Mouse (Mus musculus): ENCODE measurements around the gene Asl.
"Not testable (repeated sequence)": the region's sequence is repeated elsewhere in the genome, so short reads cannot be mapped to it uniquely, and the experiment has no call there.

Asl gene

DNA sequence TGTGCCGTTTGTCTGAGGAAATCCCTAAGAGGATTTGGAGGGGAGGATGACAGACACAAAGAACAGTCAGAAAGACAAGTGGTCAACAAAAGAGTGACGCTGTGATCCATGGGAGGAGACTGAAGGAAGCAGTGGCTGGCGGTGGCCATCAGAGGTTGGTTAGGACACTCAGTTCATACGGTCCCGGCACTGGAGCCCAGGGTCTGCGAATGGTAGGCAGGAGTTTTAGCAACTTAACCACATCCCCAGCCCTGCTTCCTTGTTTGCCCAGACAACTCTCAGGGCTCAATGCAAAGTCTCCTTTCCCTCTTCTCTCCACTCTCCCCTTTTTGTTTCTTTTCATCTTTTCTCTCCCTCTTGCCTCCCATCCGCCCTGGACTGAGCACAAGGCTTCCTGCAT is 17.1 kb upstream of the Asl start:
- no peak for DNase-seq (ENCODE audit: low spot score)

DNA sequence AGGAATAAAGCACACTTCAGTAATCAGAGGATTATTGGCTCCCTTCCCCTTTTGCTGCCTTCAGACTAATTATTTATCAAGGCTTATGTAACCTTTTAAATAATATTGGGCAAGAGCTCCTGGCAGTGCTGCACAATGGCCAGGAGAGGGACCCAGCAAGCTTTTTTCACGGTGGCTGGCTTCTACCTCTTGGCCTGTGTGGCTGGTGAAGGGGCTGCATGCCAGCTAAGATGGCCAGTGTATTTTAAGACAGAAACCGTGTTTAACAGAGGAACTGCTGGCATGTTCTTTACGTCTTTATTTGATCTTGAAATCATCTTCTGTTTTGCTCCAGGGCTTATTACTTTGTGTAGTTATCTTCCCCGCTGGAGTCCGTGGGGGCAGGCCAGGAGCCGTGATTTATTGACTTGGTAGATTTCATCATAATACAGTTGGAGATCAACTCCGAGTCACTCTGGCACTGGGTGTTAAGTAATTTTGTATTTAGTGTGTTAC is 15.2 kb upstream of the Asl start:
- peak; percentile 74 for DNase-seq (ENCODE audit: low spot score)

DNA sequence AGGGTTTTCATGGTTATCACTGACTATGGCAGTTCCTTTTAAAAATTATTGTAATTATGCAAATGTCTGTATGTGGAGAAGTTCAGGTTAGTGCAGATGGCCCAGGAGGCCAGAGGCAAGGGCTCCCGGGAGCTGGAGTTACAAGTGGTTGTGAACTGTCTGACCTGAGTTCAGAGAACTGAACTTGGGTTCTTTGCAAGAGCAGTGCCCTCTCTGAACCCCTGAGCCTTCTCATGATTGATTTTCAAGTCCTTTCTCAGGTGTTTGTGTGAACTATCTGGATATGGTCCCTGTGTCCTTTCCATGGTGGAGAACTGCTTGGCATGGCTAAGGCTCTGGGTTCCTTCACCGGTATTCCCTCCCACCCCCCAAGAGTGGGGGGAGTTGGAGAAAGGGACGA is 14.7 kb upstream of the Asl start:
- DNase-seq (ENCODE audit: low spot score), result no peak

DNA sequence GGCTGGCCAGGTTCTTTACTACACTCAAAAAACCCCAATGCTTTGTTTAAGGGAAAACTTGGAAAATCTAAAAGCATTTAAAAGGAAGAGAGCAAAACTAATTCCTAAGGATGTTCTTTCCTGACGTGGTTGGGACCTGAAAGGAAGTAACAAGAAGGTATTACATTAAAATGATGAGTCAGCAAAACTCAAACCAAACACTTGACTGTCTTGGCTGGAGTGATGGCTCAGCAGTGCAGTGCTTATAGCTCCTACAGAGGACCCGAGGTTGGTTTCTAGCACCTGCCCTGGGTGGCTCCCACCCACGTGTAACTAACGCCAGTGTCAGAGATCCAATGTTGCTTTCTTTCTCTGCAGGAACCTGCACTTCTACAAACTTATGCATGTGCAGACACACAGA is 12.2 kb upstream of the Asl start:
- no peak for DNase-seq (ENCODE audit: low spot score)

DNA sequence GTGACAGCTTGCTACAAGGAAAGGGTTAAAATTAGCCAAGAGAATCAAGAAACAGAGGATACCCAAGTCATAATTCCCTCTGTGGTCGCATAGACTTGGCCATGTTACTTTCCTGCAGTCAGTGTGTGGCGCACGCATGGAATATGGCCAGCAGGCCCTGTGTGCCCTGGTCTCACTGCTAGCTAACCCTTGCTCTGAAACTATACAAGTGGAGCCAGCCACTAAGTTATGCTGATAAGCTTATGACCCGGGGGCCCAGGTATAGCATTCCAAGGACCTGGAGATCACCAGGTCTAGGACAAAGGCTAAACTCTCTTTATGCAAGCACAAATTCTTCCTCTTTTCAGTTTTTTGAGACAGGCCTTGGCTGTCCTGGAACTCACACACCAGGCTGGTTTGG is 11.8 kb upstream of the Asl start:
- no peak for DNase-seq (ENCODE audit: low spot score)

DNA sequence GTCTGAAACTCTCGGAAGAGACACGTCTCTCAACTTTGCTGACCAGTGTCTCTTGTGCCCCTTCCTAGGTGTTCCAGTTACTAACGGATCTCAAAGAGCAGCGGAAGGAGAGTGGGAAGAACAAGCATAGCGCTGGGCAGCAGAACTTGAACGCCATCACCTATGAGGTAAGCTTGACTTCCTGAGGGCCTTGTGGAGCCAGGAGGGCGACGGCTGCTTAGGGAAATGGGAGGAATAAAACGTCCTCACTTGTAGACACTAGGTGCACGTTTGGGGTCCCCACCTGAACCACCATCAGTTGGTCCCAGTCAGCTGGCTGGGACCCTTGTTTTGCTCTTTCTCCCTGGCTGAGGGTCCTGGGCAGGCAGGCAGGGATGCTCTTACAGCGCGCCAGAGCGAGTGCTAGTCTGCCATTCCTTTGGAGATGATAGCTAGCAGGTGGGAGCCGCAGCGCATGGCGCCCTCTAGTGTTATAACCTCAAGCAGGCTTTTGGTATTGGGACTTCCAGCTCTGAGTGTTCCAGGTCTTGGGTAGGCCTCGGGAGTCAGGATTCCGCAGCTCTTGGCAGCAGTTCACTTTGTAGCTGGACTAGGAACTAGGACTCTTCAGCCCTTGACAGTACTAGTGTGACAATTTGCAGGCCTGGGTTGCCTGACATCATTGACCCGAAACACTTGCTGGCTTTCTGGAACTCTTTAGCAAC is 8.9 kb upstream of the Asl start:
- peak; percentile 75 for DNase-seq (ENCODE audit: low spot score)

DNA sequence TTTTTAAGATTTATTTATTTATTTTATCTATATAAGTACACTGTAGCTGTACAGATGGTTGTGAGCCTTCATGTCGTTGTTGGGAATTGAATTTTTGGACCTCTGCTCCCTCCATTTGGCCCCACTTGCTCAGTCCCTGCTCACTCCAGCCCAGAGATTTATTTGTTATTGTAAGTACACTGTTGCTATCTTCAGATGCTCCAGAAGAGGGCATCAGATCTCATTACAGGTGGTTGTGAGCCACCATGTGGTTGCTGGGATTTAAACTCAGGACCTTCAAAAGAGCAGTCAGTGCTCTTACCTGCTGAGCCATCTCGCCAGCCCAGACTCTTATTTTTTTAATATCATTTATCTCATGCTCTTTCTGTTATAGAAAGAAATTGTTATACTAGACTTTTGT is 7.3 kb upstream of the Asl start:
- DNase-seq (ENCODE audit: low spot score), result not testable (repeated sequence)

DNA sequence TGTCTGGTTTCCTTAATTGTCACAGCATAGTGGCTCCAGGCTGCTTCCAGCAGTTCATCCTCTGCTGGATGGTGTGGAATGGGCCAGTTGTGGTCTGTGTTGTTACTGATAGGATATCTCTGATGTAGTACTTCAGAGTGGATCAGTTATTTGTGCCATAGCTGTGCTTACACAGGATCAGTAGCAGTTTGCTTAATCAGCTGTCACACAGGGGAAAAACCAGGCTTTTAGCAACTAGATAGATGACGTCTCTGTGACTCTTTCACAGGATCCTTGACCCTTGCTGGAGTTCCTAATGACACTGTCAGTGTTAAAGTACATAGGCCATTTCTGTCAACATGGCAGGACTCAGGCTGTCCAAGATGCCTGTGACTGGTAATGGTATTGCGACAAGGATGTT is 4.8 kb upstream of the Asl start:
- DNase-seq (ENCODE audit: low spot score), result no peak

DNA sequence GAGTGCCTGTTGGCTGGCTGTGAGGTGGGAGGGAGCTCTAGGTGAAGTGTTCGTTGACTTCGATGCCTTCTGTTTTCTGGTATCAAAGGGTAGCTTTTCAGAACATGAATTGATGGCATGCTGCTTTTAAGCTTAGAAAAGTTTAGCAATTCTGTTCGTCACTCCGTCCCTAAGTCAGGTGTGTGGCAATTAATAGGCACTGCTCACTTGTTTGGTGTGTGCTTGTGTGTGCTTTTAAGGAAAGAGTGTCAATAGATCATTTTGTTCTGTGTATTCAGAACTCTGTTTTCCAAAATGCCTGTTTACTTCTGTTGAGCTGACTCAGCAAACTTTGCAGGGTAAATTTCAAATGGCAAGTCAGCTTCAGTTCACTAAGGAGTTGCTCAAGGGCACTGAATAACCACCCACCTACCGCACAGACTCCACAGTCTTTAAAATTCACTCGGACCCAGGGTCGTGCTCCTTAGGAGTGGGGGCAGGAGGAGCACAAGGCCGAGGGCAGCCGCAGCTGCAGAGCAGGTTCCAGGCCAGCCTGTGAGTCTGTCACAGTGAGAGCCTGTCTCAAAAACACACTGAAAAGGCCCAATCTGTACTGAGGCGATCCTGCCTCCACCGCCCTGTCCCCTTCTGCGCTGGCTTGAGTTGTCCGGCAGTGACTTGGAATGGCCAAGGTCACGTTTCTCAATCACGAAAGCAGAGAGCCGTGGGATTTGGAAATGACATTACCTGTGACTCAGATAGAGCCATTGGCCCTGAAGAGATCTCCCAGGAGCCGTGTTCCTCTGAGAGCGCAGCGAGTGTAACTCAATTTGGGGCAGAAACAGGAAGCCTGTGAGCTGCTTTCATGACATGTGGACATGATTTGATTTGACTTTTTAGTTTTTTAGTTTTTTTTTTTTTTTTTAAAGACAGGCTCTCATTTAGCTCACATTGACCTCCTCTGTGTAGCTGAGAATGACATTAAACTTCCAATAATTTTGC is 2.7 kb upstream of the Asl start:
- DNase-seq (ENCODE audit: low spot score), result no peak

DNA sequence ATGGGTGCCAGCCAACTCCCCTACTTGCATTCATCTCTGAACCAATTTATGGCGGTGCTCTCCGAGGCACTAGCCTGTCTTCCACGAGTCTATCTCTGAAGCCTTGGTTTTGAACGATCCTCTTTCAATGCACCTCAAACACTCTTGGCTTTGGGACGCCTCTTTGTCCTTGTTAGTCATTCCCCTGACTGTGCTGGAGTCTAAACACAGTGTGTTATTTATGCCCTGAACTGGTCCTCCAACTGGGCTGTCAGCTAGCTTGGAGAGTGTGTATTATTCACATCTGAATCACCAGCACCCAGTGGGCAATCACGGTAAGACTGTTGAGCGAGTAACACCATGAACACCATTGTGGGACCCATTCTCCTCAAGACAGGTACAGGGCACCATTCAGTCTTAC is 1.4 kb downstream of the Asl start:
- DNase-seq (ENCODE audit: low spot score), result no peak

DNA sequence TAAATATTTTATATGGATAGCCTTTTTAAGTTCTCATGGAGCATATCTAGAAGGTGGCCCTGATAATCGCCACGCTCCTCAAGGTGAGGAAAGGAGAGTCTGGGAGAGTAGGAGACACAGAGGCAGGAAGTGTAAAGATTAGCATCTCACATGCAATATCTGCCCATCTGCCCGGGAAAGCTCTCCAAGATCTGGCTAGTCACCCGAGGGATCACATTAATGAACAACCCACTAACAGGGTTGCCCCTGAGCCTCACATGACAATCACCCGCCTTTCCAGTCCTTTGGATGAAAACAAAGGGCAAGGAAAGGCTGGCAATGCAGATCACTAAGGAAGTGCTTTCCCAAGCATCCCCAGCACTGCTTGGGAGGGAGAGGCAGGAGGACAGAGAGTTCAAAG is 1.9 kb downstream of the Asl start:
- no peak for DNase-seq (ENCODE audit: low spot score)

DNA sequence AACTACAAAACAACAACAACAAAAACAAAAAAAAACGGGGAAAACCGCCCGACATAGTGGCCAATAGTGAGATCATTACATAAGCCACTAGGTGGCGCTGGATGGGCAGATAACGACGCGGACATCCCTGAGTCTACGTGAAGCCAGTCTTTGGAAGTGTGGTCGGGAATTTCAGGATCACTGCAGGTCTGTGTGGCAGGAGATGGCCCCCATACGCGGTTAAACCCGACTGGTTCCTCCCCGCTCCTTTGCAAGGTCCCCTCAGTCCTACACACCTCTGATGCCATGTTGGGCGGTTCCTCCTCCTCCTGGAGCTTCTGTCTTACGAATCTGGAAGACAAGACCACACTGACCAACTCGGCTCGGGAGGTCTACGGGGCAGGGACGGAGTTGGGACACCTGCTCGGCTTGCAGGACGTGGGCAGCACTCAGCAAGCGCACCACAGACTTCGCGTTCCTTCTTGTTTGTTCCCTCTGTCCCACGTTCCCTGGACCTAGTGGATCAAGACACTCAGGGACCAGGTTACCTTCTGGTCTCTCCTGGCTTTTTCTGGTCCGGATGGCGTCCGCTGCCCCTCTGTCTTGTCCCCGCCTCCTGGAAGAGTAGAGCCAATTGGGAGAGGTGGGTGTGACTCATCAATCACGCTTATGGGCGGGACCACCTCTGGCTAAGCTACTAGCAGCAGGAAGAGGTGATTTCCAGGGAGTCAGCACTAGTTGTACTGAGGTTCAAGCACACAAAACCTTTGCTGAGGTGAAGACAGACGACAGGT is 5.1 kb downstream of the Asl start:
- DNase-seq (ENCODE audit: low spot score), result peak; percentile 79

DNA sequence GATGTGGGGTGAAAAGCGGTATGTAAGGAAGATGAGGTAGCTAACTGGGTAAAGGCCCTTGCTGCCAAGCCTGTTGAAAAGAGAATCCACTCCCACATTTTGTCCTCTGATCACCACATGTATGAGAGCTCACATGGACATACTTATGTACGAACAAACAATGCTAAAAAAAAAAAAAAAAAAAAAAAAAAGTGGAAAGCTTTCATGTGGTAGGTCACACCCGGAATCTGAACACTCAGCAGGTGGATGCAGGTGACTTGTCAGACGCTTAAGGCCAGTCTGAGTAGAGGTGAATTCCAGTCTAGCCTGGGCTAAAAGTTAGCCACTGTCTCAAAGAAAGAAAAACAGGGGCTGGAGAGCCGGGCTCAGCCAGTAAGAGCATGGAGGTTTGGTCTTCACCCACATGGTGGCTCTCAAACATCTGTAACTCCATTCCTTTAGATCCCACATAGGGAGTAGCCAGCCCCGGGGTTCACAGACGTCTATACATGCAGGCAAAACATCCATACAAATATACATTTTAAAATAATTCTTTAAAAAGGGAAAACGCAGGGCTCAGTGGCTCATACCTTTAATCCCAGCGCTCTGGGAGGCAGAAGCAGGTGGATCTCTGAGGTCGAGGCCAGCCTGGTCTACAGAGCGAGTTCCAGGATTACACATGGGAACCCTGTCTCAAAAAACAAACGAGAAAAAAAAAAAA is 5.8 kb downstream of the Asl start:
- DNase-seq (ENCODE audit: low spot score), result no peak

DNA sequence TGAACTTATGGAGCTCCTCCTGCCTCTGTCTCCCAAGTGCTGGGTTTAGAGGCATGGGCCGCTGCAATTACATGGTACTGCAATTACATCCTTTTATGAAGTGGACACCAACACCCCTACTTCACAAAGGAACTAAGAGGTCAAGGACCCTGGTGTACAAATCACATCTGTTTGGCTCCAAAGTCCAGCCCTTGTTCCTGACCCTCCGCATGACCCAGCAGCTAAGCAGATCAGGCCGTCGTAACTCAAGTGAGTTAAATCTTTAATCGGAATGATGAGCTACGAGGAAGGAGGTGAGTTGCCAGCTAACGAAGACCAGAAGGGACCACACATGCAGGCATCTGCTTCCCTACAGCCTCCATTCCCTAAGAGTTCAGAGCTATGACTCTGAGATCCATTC is 6.7 kb downstream of the Asl start:
- DNase-seq (ENCODE audit: low spot score), result no peak

DNA sequence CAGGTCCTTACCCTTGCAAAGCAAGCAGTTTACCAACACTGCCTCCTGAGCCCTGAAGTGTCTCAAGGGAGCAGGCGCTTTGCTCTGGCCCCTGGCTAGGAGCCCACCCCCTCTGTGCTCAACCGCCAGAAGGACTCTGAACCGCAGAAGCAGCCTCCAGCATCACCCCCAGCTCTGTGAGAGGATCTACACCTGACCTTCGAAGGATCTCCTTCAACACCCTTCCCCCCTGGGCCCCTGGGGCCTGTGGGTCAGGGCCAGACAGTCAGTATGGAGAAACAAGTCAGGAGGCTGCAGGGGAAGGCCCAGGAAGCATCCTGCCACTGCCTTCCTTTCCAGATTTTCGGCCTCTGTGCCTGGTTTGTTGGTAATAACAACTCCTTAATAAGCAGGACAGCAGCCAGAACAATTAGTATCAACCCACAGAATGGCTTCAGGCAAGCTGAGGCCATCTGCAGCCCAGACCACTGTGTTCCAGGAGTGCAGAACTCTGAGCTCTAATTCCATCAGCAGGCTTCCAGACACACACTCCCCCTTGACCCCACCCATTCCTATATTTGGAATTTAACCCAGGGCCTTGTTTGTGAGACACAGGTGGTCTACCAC is 7.6 kb downstream of the Asl start:
- DNase-seq (ENCODE audit: low spot score), result no peak

DNA sequence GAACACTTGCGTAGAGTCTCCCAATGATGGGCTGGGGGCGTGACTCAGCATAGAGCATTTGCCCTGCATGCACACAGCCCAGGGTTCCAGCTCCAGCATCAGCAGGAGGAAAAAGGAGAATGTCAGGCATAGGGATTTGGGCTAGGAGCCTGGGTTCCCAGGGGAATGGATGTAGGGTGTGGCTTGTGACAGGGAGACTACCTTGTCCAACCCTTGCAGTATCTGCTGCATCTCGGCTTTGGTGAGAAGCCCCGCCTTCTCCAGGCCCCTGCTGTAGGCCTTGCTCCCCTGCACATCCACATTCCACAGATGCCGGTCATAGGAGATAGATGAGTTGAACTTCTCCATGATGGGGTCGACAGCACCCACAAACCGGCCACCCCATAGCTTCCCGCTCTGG is 9.6 kb downstream of the Asl start:
- DNase-seq (ENCODE audit: low spot score), result no peak

DNA sequence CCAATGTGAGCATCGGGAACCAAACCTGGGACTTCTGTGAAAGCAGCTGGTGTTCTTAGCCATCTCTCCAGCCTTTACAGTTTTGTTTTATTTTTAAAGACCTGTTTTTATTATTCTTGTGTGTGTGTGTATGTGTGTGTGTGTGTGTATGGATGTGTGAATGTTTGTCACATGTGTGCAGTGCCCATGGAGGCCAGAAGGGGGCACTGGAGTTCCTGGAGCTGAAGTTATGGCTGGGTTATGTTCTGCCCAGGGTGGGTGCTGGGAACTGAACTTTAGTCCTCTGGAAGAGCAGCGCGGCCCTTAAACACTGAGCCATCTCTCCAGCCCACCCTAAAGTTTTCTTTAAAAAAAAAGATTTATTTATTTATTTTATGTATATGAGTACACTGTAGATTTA is 13.9 kb downstream of the Asl start:
- DNase-seq (ENCODE audit: low spot score), result no peak

DNA sequence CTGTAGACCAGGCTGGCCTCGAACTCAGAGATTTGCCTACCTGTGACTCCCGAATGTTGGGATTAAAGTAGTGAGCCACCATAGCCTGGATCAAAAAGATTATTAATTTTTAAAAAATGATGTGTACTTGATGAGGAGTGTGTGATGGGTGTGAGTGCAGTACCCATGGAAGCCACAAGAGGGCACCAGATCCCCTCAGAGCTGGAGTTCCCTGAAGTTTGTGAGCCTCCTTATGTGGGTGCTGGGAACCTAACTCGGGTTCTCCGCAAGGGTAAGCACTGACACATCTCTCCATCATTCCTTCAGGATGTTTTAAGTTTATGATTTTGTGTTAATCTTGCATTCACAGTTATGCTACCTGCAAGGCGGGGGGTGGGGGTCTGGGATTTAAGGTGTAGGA is 18.1 kb downstream of the Asl start:
- no peak for DNase-seq (ENCODE audit: low spot score)

DNA sequence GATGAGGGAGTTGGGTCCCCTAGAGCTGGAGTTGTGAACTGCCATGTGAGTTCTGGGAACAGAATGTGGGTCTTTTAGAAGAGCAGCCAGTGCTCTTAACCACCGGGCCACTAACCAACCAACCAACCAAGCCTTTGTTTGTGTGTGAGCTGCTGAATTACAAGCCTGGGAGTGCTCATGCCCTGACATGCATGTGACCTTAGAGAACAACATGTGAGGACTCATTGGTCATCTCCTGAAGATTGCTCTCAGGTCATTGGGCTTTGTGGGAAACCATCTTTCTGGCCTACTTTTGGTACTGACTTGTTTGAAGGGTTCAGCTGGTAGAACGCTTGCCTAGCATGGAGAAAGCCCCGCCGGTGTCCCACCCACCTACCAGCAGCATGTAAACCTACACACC is 19.3 kb downstream of the Asl start:
- no peak for DNase-seq (ENCODE audit: low spot score)

DNA sequence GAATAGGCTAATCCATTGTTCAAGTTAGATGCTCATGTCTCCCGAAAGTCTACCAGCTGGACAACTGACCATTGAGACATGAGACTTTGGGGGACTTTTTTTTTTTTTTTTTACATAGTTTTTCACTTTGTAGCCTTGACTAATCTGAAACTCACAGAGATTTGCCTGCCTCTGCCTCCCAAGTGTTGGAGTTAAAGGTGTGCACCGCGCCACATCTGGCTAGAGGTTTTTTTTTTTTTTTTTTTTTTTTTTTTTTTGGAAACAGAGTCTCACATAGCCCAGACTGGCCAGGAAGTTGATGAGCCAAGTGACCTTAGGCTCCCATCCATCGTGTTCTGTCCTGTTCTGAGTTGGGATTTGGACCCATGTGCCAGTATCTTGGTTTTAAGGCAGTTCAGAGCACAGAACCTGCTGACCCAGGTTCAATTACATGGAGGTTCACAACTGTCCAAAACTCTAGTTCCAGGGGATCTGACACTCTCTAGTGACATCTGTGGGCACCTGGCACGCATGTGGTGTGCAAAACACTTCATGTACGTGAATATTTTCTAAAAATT is 20.9 kb downstream of the Asl start:
- DNase-seq (ENCODE audit: low spot score), result no peak

DNA sequence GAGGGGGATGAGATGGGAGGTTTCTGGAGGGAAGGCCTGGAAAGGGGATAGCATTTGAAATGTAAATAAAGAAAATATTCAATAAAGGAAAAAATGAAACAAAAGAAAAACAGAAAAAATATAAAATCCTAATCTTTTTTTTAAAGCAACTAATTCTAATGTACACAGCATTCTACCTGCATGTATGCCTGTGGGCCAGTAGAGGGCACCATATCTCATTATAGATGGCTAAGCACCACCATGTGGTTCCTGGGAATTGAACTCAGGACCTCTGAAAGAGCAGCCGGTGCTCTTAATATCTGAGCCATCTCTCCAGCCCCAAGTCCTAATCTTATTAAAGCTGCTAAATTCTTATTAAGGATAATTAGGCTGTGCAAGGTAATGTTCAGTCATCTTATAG is 21.7 kb downstream of the Asl start:
- DNase-seq (ENCODE audit: low spot score), result no peak

Data from layer of hippocampus, adult 11-12 months (tissue).